Mouse (Mus musculus) lung, embryonic 15.5 days (tissue): ENCODE data around the gene Daxx. TPM values are rescaled to one million over a fixed set of nuclear protein-coding genes. Genes with fewer than 3 reads are reported as not detected.
"Not testable (repeated sequence)": the region's sequence is repeated elsewhere in the genome, so short reads cannot be mapped to it uniquely, and the experiment has no call there.

Source experiments
- ATAC-seq: fragments of 200-750 bp; cut with Nextera tagmentation; 2 replicates; pipeline ENCODE4 v1.8.0; 2017; ENCODE audit warnings: moderate number of reproducible peaks, borderline replicate concordance; ENCODE audit not compliant: low FRiP score, low TSS enrichment; ENCODE audit errors: extremely low read depth
- H3K27ac ChIP-seq: fragments of 300-500 bp; sonication (generic); 2 replicates; pipeline ENCODE4 v1.5.1; 2015; ENCODE audit warnings: moderate library complexity, mild to moderate bottlenecking, inconsistent platforms
- H3K27me3 ChIP-seq: fragments of 300-500 bp; sonication (generic); 2 replicates; pipeline ENCODE4 v1.6.1; 2015; ENCODE audit warnings: inconsistent platforms
- H3K36me3 ChIP-seq: fragments of 300-500 bp; sonication (generic); 2 replicates; pipeline ENCODE4 v1.6.1; 2015; ENCODE audit warnings: inconsistent platforms
- H3K4me1 ChIP-seq: fragments of 300-500 bp; sonication (generic); 2 replicates; pipeline ENCODE4 v1.6.1; 2015; ENCODE audit warnings: inconsistent platforms
- H3K4me2 ChIP-seq: fragments of 300-500 bp; sonication (generic); 2 replicates; pipeline ENCODE4 v1.6.1; 2015; ENCODE audit warnings: inconsistent platforms, mild to moderate bottlenecking, moderate library complexity
- H3K4me3 ChIP-seq: fragments of 300-500 bp; sonication (generic); 2 replicates; pipeline ENCODE4 v1.5.1; 2015; ENCODE audit warnings: mild to moderate bottlenecking, inconsistent platforms
- H3K9ac ChIP-seq: fragments of 300-500 bp; sonication (generic); 2 replicates; pipeline ENCODE4 v1.6.1; 2015; ENCODE audit warnings: inconsistent platforms
- H3K9me3 ChIP-seq: fragments of 300-500 bp; sonication (generic); 2 replicates; pipeline ENCODE4 v1.6.1; 2016; ENCODE audit warnings: inconsistent platforms
- WGBS: fragments of 180-500 bp; shearing (Covaris S2); methylation state at CpG from one replicate; pipeline ENCODE4 v1.1.7; 2015; 5-methylcytosine and 5-hydroxymethylcytosine counted together
- polyA plus RNA-seq: library from polyadenylated mRNA; unstranded; fragments of >200 nt; fragmentation: Nextera tagmentation; extraction: Ambion mirVana; gene quantifications from 2 replicates; pipeline ENCODE4 v1.2.1, GENCODE M21; 2015

Daxx gene
- polyA plus RNA-seq, 1 experiment from 2014 or later: 54.6 TPM

GRCm38 (mm10) chr17:33904835-33905234 lies 4.4 kb upstream of the Daxx start, which contains the start of gene Platr17:
Platr17 (plus strand) TSS chr17:33905135.
- not testable (repeated sequence) for H3K4me1 ChIP-seq, H3K4me2 ChIP-seq, H3K27ac ChIP-seq, H3K36me3 ChIP-seq, H3K4me3 ChIP-seq, ATAC-seq, H3K9ac ChIP-seq, H3K27me3 ChIP-seq, H3K9me3 ChIP-seq
- WGBS: 55% methylated on average over 3 of the region's 4 CpGs

GRCm38 (mm10) chr17:33908331-33909076 lies 710 bp upstream of the Daxx start:
- peak overlapping the region; percentile 53 for H3K9ac ChIP-seq
- under 1% methylated on average over 42 of the region's 44 CpGs for WGBS
- H3K27ac ChIP-seq: peak overlapping the region; percentile 92
- peaks cover 23% of the 10 kb centered on the region for H3K36me3 ChIP-seq
- peak; percentile 3 for ATAC-seq
- H3K4me1 ChIP-seq: peaks cover 14% of the 10 kb centered on the region
- H3K9me3 ChIP-seq: no peaks in the 10 kb centered on the region
- H3K4me3 ChIP-seq: peak overlapping the region; percentile 82
- peak overlapping the region; percentile 92 for H3K4me2 ChIP-seq
- H3K27me3 ChIP-seq: no peaks in the 10 kb centered on the region

DNA sequence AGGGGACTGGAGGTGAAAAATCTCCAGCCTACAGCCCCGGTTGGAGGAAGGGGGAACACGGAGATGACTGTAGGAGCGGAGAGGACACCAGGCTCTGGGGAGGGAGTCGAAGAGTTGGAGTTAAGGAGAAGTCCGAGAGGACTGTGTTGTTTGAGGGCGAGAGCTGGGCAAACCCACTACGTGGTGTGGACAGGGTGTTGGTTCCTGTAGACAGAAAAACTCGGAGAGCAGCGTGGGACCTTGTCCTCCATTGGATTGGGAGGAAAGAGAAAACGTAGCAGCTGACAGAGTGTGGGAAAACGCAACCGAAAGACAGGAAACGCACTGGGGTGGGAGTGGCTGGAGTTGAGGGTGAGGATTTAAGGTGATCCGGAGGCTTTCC lies 646 bp downstream of the Daxx start:
- H3K9me3 ChIP-seq: no peaks in the 10 kb centered on the region
- H3K9ac ChIP-seq: peak overlapping the region; percentile 86
- under 1% methylated on average over 14 of the region's 14 CpGs for WGBS
- peak overlapping the region; percentile 92 for H3K4me2 ChIP-seq
- peaks cover 21% of the 10 kb centered on the region for H3K4me1 ChIP-seq
- no peak for ATAC-seq
- H3K4me3 ChIP-seq: peak overlapping the region; percentile 82
- H3K36me3 ChIP-seq: peaks cover 36% of the 10 kb centered on the region
- peak overlapping the region; percentile 92 for H3K27ac ChIP-seq
- no peaks in the 10 kb centered on the region for H3K27me3 ChIP-seq

DNA sequence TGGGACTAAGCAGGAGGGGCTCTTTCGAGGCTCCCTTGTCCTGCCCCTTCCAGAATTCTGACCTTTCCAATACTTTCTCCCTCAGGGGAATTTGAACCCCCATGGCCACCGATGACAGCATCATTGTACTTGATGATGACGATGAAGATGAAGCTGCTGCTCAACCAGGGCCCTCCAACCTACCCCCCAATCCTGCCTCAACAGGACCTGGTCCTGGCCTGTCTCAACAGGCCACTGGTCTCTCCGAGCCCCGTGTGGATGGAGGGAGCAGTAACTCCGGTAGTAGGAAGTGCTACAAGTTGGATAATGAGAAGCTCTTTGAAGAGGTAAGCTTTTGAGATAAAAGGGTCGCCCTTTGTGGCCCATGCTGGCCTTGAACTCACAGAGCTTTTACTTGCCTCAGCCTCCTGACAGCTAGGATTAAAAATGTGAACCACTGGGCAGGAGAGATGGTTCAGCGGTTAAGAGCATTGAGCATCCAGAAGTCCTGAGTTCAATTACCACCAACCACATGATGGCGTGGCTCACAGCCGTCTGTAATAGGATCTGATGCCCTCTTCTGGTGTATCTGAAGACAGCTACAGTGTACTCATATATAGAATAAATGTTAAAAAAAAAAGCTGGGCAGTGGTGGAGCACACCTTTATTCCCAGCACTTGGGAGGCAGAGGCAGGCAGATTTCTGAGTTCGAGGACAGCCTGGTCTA lies 1.3 kb downstream of the Daxx start:
- 42% methylated on average over 11 of the region's 11 CpGs for WGBS
- Histone ChIP-seq H3K27me3 (no peaks in the 10 kb centered on the region), H3K4me2 (peak overlapping the region; percentile 92), H3K27ac (peak overlapping the region; percentile 92), H3K9me3 (no peaks in the 10 kb centered on the region), H3K4me1 (peaks cover 27% of the 10 kb centered on the region), H3K36me3 (peaks cover 38% of the 10 kb centered on the region), H3K9ac (peak overlapping the region; percentile 86), H3K4me3 (peak overlapping the region; percentile 82)
- no peak for ATAC-seq

GRCm38 (mm10) chr17:33911052-33911812 lies 2.0 kb downstream of the Daxx start:
- no peak for ATAC-seq
- Histone ChIP-seq H3K9ac (no peak overlapping the region), H3K4me3 (no peak overlapping the region), H3K36me3 (peaks cover 38% of the 10 kb centered on the region), H3K4me1 (peaks cover 28% of the 10 kb centered on the region), H3K27ac (no peak overlapping the region), H3K27me3 (no peaks in the 10 kb centered on the region), H3K9me3 (no peaks in the 10 kb centered on the region), H3K4me2 (no peak overlapping the region)
- 84% methylated on average over 31 of the region's 31 CpGs for WGBS

GRCm38 (mm10) chr17:33911813-33912414 lies 2.7 kb downstream of the Daxx start:
- no peak for ATAC-seq
- WGBS: 84% methylated on average over 28 of the region's 28 CpGs
- Histone ChIP-seq H3K27me3 (no peaks in the 10 kb centered on the region), H3K4me3 (no peak overlapping the region), H3K27ac (no peak overlapping the region), H3K4me1 (peaks cover 31% of the 10 kb centered on the region), H3K9me3 (no peaks in the 10 kb centered on the region), H3K9ac (no peak overlapping the region), H3K4me2 (no peak overlapping the region), H3K36me3 (peaks cover 38% of the 10 kb centered on the region)

GRCm38 (mm10) chr17:33913264-33913663 lies 4.0 kb downstream of the Daxx start:
- Histone ChIP-seq H3K4me2 (no peak overlapping the region), H3K27me3 (no peaks in the 10 kb centered on the region), H3K27ac (no peak overlapping the region), H3K36me3 (peaks cover 47% of the 10 kb centered on the region), H3K4me3 (no peak overlapping the region), H3K9ac (no peak overlapping the region), H3K4me1 (peaks cover 42% of the 10 kb centered on the region), H3K9me3 (no peaks in the 10 kb centered on the region)
- ATAC-seq: no peak
- WGBS: 85% methylated on average over 10 of the region's 10 CpGs

DNA sequence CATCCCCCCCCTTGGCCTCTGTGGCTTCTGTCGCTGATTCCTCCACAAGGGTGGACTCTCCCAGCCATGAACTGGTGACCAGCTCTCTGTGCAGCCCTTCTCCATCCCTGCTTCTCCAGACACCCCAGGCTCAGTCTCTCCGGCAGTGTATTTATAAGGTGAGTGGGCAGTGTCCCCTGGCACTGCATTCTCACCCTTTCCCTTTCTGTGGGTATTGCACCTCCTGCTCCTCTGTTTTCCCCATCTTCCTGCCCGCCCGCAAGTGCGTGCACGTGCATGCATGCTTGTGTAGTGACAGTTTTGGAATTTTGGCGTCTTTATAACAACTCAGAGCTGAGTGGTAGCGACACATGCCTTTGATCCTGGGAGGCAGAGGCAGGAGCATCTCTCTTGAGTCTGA lies 4.7 kb downstream of the Daxx start:
- Histone ChIP-seq H3K4me3 (no peak overlapping the region), H3K27me3 (no peaks in the 10 kb centered on the region), H3K4me1 (peaks cover 49% of the 10 kb centered on the region), H3K36me3 (peaks cover 47% of the 10 kb centered on the region), H3K4me2 (no peak overlapping the region), H3K9ac (no peak overlapping the region), H3K27ac (no peak overlapping the region), H3K9me3 (no peaks in the 10 kb centered on the region)
- ATAC-seq: no peak
- 91% methylated on average over 8 of the region's 8 CpGs for WGBS

DNA sequence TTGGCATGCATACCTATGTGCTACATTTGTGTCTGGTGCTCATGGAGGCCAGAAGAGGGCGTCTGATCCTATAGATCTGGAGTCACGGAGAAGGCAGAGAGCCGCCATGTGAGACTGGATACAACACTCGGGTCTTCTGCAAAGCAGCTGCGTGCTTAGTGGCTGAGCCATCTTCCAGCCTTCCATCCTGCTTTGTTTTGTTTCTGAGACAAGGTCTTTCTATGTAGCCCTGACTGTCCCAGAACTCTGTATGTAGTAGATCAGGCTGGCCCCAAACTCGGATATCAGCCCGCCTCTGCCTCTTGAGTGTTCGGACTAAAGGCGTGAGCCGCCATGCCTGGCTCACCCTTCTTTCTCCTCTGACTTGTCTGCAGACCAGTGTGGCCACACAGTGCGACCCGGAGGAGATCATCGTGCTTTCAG lies 5.8 kb downstream of the Daxx start:
- 67% methylated on average over 13 of the region's 13 CpGs for WGBS
- Histone ChIP-seq H3K36me3 (peaks cover 47% of the 10 kb centered on the region), H3K9me3 (no peaks in the 10 kb centered on the region), H3K27ac (0 out of 2 replicates have a peak overlapping the region, but pooled peaks have one; percentile 87), H3K4me3 (peak overlapping the region; percentile 58), H3K9ac (no peak overlapping the region), H3K4me2 (peak overlapping the region; percentile 73), H3K4me1 (peaks cover 54% of the 10 kb centered on the region), H3K27me3 (no peaks in the 10 kb centered on the region)
- ATAC-seq: no peak

GRCm38 (mm10) chr17:33915671-33916250 lies 6.5 kb downstream of the Daxx start, which contains the start of the genes Tapbp and Zbtb22:
Tapbp (plus strand) TSS chr17:33915899.
Zbtb22 (plus strand) TSS chr17:33915904.
- Histone ChIP-seq H3K27ac (peak within 1 kb of the TSS; percentile 87), H3K9ac (peak within 1 kb of the TSS; percentile 57), H3K9me3 (no peaks in the 10 kb centered on the region), H3K4me3 (peak within 1 kb of the TSS; percentile 58), H3K36me3 (peaks cover 47% of the 10 kb centered on the region), H3K4me2 (peak within 1 kb of the TSS; percentile 73), H3K4me1 (peaks cover 54% of the 10 kb centered on the region), H3K27me3 (no peaks in the 10 kb centered on the region)
- peak; percentile 91 for ATAC-seq
- WGBS: under 1% methylated on average over 34 of the region's 34 CpGs

GRCm38 (mm10) chr17:33916294-33916693 lies 7.1 kb downstream of the Daxx start:
- Histone ChIP-seq H3K4me3 (peak overlapping the region; percentile 58), H3K27ac (peak overlapping the region; percentile 87), H3K9ac (peak overlapping the region; percentile 57), H3K4me1 (peaks cover 54% of the 10 kb centered on the region), H3K9me3 (no peaks in the 10 kb centered on the region), H3K27me3 (no peaks in the 10 kb centered on the region), H3K36me3 (peaks cover 43% of the 10 kb centered on the region), H3K4me2 (peak overlapping the region; percentile 73)
- 1% methylated on average over 11 of the region's 20 CpGs for WGBS
- peak; percentile 4; the same call in 1 of the 2 replicates for ATAC-seq
